Mouse (Mus musculus) forebrain, embryonic 14.5 days (tissue): ENCODE measurements around the gene Rgs3. TPM values are rescaled to one million over a fixed set of nuclear protein-coding genes. Genes with fewer than 3 reads are reported as not detected.

ENCODE experiments used
- ATAC-seq: fragments of 200-750 bp; cut with Nextera tagmentation; 2 replicates; pipeline ENCODE4 v1.8.0; 2017; ENCODE audit warnings: mild to moderate bottlenecking, moderate library complexity
- DNase-seq: peaks from one replicate; pipeline ENCODE4 v3.0.0-alpha.2; 2015; ENCODE audit warnings: low spot score
- H3K27ac ChIP-seq: fragments of 300-500 bp; sonication (generic); 2 replicates; pipeline ENCODE4 v1.5.1; 2014; ENCODE audit warnings: low read depth, mild to moderate bottlenecking, control low read depth, low read length, moderate library complexity
- H3K27me3 ChIP-seq: fragments of 300-500 bp; sonication (generic); replicated peaks from 2 replicates; pipeline ENCODE4 v1.6.1; 2014; ENCODE audit warnings: low read length, control low read depth, mixed read lengths; ENCODE audit not compliant: control insufficient read depth, insufficient read depth
- H3K36me3 ChIP-seq: fragments of 300-500 bp; sonication (generic); 2 replicates; pipeline ENCODE4 v1.6.1; 2014; ENCODE audit warnings: low read length, control low read depth; ENCODE audit not compliant: control insufficient read depth, insufficient read depth
- H3K4me1 ChIP-seq: fragments of 300-500 bp; sonication (generic); 2 replicates; pipeline ENCODE4 v1.6.1; 2014; ENCODE audit warnings: antibody characterized with exemption, low read length, control low read depth; ENCODE audit not compliant: control insufficient read depth, insufficient read depth
- H3K4me2 ChIP-seq: fragments of 300-500 bp; sonication (generic); 2 replicates; pipeline ENCODE4 v1.6.1; 2014; ENCODE audit warnings: mild to moderate bottlenecking, control low read depth, low read length
- H3K4me3 ChIP-seq: fragments of 300-500 bp; sonication (generic); 2 replicates; pipeline ENCODE4 v1.5.1; 2014; ENCODE audit warnings: low read depth, low read length, control low read depth
- H3K9ac ChIP-seq: fragments of 300-500 bp; sonication (generic); 2 replicates; pipeline ENCODE4 v1.6.1; 2014; ENCODE audit warnings: mild to moderate bottlenecking, low read length, control low read depth, moderate library complexity
- H3K9me3 ChIP-seq: fragments of 300-500 bp; sonication (generic); replicated peaks from 2 replicates; pipeline ENCODE4 v1.6.1; 2016; ENCODE audit warnings: low read length, control low read depth, mixed read lengths; ENCODE audit not compliant: control insufficient read depth
- WGBS: fragments of 180-500 bp; shearing (Covaris S2); extraction: QIAGEN DNeasy Blood & Tissue Kit; methylation state at CpG from one replicate; pipeline ENCODE4 v1.1.7; 2014; 5-methylcytosine and 5-hydroxymethylcytosine counted together
- polyA plus RNA-seq: library from polyadenylated mRNA; unstranded; fragments of >200 nt; fragmentation: Nextera tagmentation; extraction: Ambion mirVana; gene quantifications from 2 replicates; pipeline ENCODE4 v1.2.1, GENCODE M21; 2014

The Rgs3 gene
- polyA plus RNA-seq, 1 experiment from 2014 or later = 44.8 TPM

DNA sequence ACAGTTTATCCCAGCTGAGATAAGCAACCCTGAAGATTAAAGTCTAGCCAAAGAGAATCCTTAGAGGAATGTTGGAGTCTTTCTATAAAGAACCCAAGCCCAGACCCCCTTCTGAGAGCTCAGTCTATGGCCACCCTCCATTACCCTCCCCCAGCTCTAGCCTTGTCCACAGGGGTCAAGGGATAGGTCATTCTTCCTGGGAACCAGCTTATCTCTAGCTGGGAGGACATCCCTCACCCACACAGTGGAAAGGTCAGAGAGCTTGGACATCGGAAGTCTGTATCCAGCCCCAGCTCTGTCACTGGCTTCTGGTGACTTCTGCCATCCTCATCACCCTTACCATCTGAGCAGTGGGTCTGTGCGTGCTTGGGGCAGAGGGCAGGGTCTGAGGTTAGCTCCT, 75.2 kb downstream of the Rgs3 start:
- H3K27ac ChIP-seq = no peak overlapping the region
- DNase-seq = no peak

DNA sequence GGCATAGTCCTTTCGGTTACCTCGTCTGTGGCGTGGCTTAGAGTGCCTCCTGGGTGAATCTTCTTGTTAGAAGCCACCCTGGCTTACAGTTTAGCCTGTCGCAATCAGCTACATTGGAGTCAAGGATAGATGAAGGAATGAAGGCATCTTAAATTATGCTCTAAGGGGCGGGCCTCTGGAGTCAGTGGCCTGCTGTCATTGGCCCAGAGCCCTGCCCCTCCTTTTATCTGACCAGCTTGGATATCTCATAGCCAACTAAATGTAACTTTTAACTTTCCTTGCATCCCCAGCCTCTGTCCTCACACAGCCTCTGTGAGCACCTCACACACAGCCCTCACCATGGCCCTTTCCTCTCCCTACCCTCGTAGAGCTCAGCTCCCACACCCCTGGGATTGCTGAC, 76.4 kb downstream of the Rgs3 start:
- Histone ChIP-seq H3K27ac (no peak overlapping the region), H3K9ac (no peak overlapping the region), H3K27me3 (no peaks in the 10 kb centered on the region), H3K4me2 (no peak overlapping the region), H3K4me1 (no peaks in the 10 kb centered on the region), H3K4me3 (no peak overlapping the region), H3K9me3 (no peaks in the 10 kb centered on the region), H3K36me3 (peaks cover 21% of the 10 kb centered on the region)
- WGBS = 92% methylated on average over 6 of the region's 6 CpGs
- DNase-seq (no peak), ATAC-seq (no peak)

More for the DNA sequence above, 75.2 kb downstream of the Rgs3 start:
- ATAC-seq = no peak
- Histone ChIP-seq H3K4me2 (no peak overlapping the region), H3K4me3 (no peak overlapping the region), H3K27me3 (no peaks in the 10 kb centered on the region), H3K9ac (no peak overlapping the region), H3K36me3 (0 out of 2 replicates have a peak, but pooled peaks cover 15% of the 10 kb centered on the region), H3K9me3 (no peaks in the 10 kb centered on the region), H3K4me1 (no peaks in the 10 kb centered on the region)
- WGBS = 80% methylated on average over 2 of the region's 2 CpGs

GRCm38 (mm10) chr4:62637856-62638604, 78.4 kb downstream of the Rgs3 start:
- WGBS = 91% methylated on average over 4 of the region's 4 CpGs
- no peak overlapping the region for H3K4me3 ChIP-seq
- ATAC-seq (no peak), DNase-seq (no peak)
- H3K27ac ChIP-seq = no peak overlapping the region
- H3K4me2 ChIP-seq = no peak overlapping the region
- H3K27me3 ChIP-seq = no peaks in the 10 kb centered on the region
- no peaks in the 10 kb centered on the region for H3K4me1 ChIP-seq
- peaks cover 18% of the 10 kb centered on the region for H3K36me3 ChIP-seq
- H3K9ac ChIP-seq = no peak overlapping the region
- no peaks in the 10 kb centered on the region for H3K9me3 ChIP-seq

DNA sequence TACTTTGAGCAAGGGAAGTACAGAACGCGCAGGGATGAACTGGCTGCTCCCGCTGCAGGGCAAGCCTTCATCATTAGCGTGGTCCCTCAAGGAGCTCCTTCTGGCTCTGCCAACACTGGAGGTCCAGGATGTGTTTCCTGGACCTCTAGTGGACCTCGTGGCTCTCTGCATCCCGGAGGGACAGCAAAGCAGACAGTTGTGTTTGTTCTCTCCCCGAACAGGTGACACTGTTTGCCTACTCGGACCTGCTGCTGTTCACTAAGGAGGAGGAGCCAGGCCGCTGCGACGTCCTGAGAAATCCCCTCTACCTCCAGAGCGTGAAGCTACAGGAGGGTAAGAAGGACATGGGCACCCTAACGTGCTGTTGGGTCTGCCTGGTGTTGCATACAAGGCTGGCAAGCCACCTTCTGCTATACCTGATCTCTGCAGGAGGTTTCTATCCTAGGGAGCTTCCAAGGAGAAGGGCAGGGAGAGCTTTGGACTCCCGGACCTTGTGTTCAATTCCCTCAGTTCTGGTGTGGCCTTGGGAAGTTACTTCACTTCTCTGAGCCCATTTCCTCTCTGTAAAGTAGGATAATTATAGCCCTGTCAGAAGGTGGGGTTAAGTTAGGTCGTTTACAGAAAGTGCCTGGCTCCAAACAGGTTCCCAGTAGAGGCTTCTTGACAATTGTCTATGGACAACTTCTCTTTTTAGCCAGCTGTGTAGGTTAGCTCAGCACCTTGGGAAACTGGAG, 81.0 kb downstream of the Rgs3 start:
- 73% methylated on average over 15 of the region's 15 CpGs for WGBS
- ATAC-seq = no peak

GRCm38 (mm10) chr4:62641230-62641589, 81.6 kb downstream of the Rgs3 start:
- H3K4me1 ChIP-seq = no peaks in the 10 kb centered on the region
- no peak overlapping the region for H3K27ac ChIP-seq
- H3K9me3 ChIP-seq = no peaks in the 10 kb centered on the region
- H3K36me3 ChIP-seq = peaks cover 25% of the 10 kb centered on the region
- WGBS = 63% methylated on average over 11 of the region's 11 CpGs
- no peaks in the 10 kb centered on the region for H3K27me3 ChIP-seq
- DNase-seq (no peak), ATAC-seq (no peak)
- H3K4me3 ChIP-seq = no peak overlapping the region
- no peak overlapping the region for H3K9ac ChIP-seq
- H3K4me2 ChIP-seq = no peak overlapping the region

More for the DNA sequence above, 81.0 kb downstream of the Rgs3 start:
- Histone ChIP-seq H3K4me2 (no peak overlapping the region), H3K4me1 (no peaks in the 10 kb centered on the region), H3K27me3 (no peaks in the 10 kb centered on the region), H3K36me3 (peaks cover 24% of the 10 kb centered on the region), H3K4me3 (no peak overlapping the region), H3K9me3 (no peaks in the 10 kb centered on the region), H3K9ac (no peak overlapping the region), H3K27ac (no peak overlapping the region)
- DNase-seq = no peak

GRCm38 (mm10) chr4:62641656-62642055, 82.0 kb downstream of the Rgs3 start:
- no peak for ATAC-seq
- WGBS = 73% methylated on average over 3 of the region's 3 CpGs
- Histone ChIP-seq H3K9me3 (no peaks in the 10 kb centered on the region), H3K27ac (no peak overlapping the region), H3K4me2 (no peak overlapping the region), H3K9ac (no peak overlapping the region), H3K36me3 (peaks cover 26% of the 10 kb centered on the region), H3K4me1 (no peaks in the 10 kb centered on the region), H3K27me3 (no peaks in the 10 kb centered on the region), H3K4me3 (no peak overlapping the region)
- DNase-seq = no peak

DNA sequence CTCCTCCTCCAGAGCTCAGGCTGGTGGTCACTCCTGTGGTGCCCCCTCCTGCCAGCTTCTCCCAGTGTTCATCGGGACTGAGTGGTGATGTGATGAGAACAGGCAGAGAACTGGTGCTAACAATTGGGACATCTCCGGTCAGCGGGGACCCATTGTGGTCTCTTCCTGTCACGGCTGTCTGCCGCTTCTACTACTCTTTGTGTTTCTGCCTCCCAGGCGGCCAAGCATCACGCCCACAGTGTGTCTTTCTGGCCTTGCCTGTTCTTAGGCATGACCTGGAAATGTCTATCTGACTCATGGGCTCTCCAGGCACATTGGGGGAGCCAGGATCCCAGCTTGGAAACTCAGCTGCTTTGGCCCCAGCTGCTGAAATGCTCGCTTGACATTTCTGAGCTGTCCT, 83.8 kb downstream of the Rgs3 start:
- Histone ChIP-seq H3K4me3 (no peak overlapping the region), H3K27ac (no peak overlapping the region), H3K36me3 (peaks cover 28% of the 10 kb centered on the region), H3K9me3 (no peaks in the 10 kb centered on the region), H3K4me1 (no peaks in the 10 kb centered on the region), H3K9ac (no peak overlapping the region), H3K4me2 (no peak overlapping the region), H3K27me3 (no peaks in the 10 kb centered on the region)
- DNase-seq = no peak
- no peak for ATAC-seq
- WGBS = 72% methylated on average over 8 of the region's 8 CpGs

DNA sequence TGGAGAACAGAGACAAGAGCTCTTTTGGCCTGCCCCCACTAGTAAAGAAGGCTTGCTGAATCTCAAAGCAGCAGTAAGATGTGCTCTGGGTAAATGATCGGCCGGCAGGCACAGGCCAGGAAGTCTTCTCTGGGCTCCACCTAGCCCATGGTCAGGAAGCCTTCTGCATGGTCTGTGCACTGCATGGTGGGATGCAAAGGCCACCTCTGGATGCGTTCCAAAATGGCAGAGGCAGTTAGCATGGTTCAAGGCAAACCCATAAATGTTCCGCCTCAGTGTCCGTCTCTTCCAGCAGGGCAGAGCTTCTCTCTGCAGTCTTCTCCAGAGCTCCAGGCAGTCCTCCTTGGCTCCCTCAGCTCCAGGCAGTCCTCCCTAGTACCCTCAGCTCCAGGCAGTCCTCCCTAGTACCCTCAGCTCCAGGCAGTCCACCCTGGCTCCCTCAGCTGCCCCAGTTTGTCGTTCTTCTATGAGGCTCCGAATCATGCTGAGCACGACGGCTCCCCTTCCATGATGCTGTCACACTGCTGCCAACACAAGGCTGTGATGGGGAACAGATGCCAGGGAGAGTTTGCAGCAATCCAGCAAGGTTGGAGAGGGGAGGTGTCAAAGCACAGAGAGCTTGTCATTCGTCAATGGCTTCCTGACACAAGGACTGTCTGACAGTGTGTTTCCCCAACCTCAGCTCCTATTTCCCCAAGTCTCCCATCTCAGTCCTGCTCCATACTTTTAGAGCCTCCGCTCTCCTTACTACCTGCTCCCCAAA, 84.6 kb downstream of the Rgs3 start:
- Histone ChIP-seq H3K27me3 (no peaks in the 10 kb centered on the region), H3K27ac (no peak overlapping the region), H3K4me2 (no peak overlapping the region), H3K9ac (no peak overlapping the region), H3K4me1 (no peaks in the 10 kb centered on the region), H3K36me3 (peaks cover 28% of the 10 kb centered on the region), H3K4me3 (no peak overlapping the region), H3K9me3 (no peaks in the 10 kb centered on the region)
- peak; percentile 79 for DNase-seq
- 72% methylated on average over 11 of the region's 11 CpGs for WGBS
- peak; percentile 77 for ATAC-seq
